Mouse (Mus musculus) liver, postnatal 0 days (tissue): ENCODE results near the gene Mfsd4b3. TPM values are rescaled to one million over a fixed set of nuclear protein-coding genes. Genes with fewer than 3 reads are reported as not detected.

Experiments used
- ATAC-seq: fragments of 200-750 bp; cut with Nextera tagmentation; 2 replicates; pipeline ENCODE4 v1.8.0; 2017; ENCODE audit warnings: mild to moderate bottlenecking, moderate library complexity
- DNase-seq: peaks from one replicate; pipeline ENCODE4 v3.0.0-alpha.2; 2016
- H3K27ac ChIP-seq: fragments of 300-500 bp; sonication (generic); 2 replicates; pipeline ENCODE4 v1.5.1; 2014; ENCODE audit warnings: antibody characterized with exemption, moderate library complexity, mild to moderate bottlenecking, low read depth
- H3K27me3 ChIP-seq: fragments of 300-500 bp; sonication (generic); 2 replicates; pipeline ENCODE4 v1.6.1; 2014; ENCODE audit warnings: low read length, control low read depth, mixed read lengths; ENCODE audit not compliant: insufficient read depth
- H3K36me3 ChIP-seq: fragments of 300-500 bp; sonication (generic); replicated peaks from 2 replicates; pipeline ENCODE4 v1.6.1; 2014; ENCODE audit warnings: mild to moderate bottlenecking, control low read depth, low read length, moderate library complexity, mixed read lengths; ENCODE audit not compliant: insufficient read depth
- H3K4me1 ChIP-seq: fragments of 300-500 bp; sonication (generic); 2 replicates; pipeline ENCODE4 v1.6.1; 2014; ENCODE audit warnings: antibody characterized with exemption, mild to moderate bottlenecking, control low read depth; ENCODE audit not compliant: insufficient read depth
- H3K4me2 ChIP-seq: fragments of 300-500 bp; sonication (generic); 2 replicates; pipeline ENCODE4 v1.6.1; 2014; ENCODE audit warnings: low read depth, mild to moderate bottlenecking, low read length, moderate library complexity, mixed read lengths
- H3K4me3 ChIP-seq: fragments of 300-500 bp; sonication (generic); 2 replicates; pipeline ENCODE4 v1.5.1; 2014; ENCODE audit warnings: low read depth, low read length
- H3K9ac ChIP-seq: fragments of 300-500 bp; sonication (generic); replicated peaks from 2 replicates; pipeline ENCODE4 v1.6.1; 2014; ENCODE audit warnings: mild to moderate bottlenecking, moderate library complexity
- H3K9me3 ChIP-seq: fragments of 300-500 bp; sonication (generic); 2 replicates; pipeline ENCODE4 v1.6.1; 2016; ENCODE audit warnings: mild to moderate bottlenecking, control low read depth, low read length, mixed read lengths
- CTCF ChIP-seq: sonication (generic); IDR thresholded peaks from 2 replicates; pipeline ENCODE4 v1.5.1; 2016; ENCODE audit warnings: antibody characterized with exemption, low read depth
- EP300 ChIP-seq: IDR thresholded peaks from 2 replicates; pipeline ENCODE4 v1.6.1; 2016; ENCODE audit warnings: antibody characterized with exemption, low read depth, mild to moderate bottlenecking
- WGBS: fragments of 180-500 bp; shearing (Covaris S2); extraction: QIAGEN DNeasy Blood & Tissue Kit; methylation state at CpG from one replicate; pipeline ENCODE4 v1.1.7; 2014; ENCODE audit not compliant: insufficient replicate concordance; 5-methylcytosine and 5-hydroxymethylcytosine counted together
- polyA plus RNA-seq: library from polyadenylated mRNA; unstranded; fragments of >200 nt; fragmentation: Nextera tagmentation; extraction: Ambion mirVana; gene quantifications from 2 replicates; pipeline ENCODE4 v1.2.1, GENCODE M21; 2015

The Mfsd4b3 gene
- polyA plus RNA-seq, 1 experiment from 2014 or later: 5.5 TPM

DNA sequence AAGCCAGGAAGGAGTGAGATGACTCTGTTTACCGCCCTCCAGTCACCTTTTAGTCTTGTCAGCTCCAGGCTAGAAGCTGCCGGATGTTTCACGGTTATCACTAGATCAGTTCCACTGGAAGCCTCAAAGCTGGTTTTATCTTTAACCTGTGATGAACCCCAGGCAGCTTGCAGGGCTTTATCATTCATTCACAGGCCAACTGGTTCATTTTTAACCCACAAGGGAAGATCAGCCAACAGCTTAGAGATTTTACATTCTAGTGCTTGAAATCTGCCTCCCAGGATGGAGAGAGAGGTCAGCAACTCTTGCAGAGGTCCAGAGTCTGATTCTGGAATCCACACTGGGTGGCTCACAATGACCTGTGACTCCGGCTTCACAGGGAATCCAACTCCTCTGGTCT lies 31.2 kb upstream of the Mfsd4b3 start:
- DNase-seq: no peak

DNA sequence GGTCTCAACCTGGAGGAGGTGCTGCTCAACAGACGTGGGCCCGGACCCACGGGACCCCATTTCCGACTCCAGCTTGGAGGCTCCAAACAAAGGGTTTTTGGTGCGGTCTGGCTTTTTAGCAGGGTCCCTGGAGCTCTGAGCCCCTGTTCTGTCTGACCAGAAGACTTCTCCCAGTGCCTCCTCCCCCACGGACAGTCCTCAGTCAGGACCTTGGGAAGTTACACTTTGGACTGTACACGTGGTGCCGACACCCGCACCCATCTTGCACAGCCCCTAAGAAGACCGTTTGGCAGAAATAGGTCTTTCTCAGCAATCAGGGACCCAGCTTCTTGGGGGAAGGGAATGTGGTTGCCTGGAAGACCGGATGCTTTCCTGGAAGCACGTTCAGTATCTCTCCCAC lies 26.5 kb upstream of the Mfsd4b3 start, which contains the start of gene Mfsd4b5:
TSS of gene Mfsd4b5 (minus strand) at position 181 of the 400 bp plus-strand sequence.
- Histone ChIP-seq H3K9ac (no peak within 1 kb of the TSS), H3K36me3 (no peaks in the 10 kb centered on the region), H3K4me3 (no peak within 1 kb of the TSS), H3K9me3 (no peaks in the 10 kb centered on the region), H3K4me2 (no peak within 1 kb of the TSS), H3K27me3 (no peaks in the 10 kb centered on the region), H3K4me1 (no peaks in the 10 kb centered on the region), H3K27ac (no peak within 1 kb of the TSS)
- no peak for TF ChIP-seq CTCF
- no peak for TF ChIP-seq EP300
- no peak for ATAC-seq
- 83% methylated on average over 12 of the region's 12 CpGs for WGBS
- DNase-seq: no peak

More for the DNA sequence above, 31.2 kb upstream of the Mfsd4b3 start:
- Histone ChIP-seq H3K27me3 (no peaks in the 10 kb centered on the region), H3K4me2 (0 out of 2 replicates have a peak overlapping the region, but pooled peaks have one; percentile 14), H3K9me3 (no peaks in the 10 kb centered on the region), H3K4me3 (no peak overlapping the region), H3K27ac (no peak overlapping the region), H3K9ac (no peak overlapping the region), H3K36me3 (no peaks in the 10 kb centered on the region), H3K4me1 (no peaks in the 10 kb centered on the region)
- TF ChIP-seq EP300: peak; percentile 81
- no peak for TF ChIP-seq CTCF
- no peak for ATAC-seq
- WGBS: 19% methylated on average over 4 of the region's 4 CpGs

DNA sequence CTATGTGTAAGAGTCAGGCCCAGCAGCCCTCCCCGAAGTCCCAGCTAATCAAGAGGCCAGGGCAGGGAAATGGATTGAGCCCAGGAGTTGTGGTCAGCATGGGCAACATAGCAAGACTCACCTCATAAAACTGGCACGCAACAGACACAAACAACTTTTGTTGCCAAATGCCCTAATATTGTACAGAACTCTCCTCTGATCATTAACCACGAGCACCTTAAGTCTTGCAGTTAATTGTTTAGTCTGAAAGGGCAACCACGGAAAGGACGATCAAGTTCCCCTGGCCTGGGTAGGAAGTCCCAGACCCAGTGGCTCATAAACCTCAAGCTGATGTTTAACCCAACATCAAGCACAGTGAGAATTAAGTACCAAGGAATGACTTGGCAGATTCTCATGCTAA lies 22.7 kb upstream of the Mfsd4b3 start:
- TF ChIP-seq EP300: no peak
- no peak for TF ChIP-seq CTCF
- H3K9me3 ChIP-seq: peaks cover 7% of the 10 kb centered on the region; the same call in 1 of the 2 replicates
- no peaks in the 10 kb centered on the region for H3K4me1 ChIP-seq
- H3K4me2 ChIP-seq: no peak overlapping the region
- WGBS: 49% methylated on average over 5 of the region's 5 CpGs
- DNase-seq (no peak), ATAC-seq (no peak)
- H3K9ac ChIP-seq: no peak overlapping the region
- H3K27ac ChIP-seq: no peak overlapping the region
- H3K27me3 ChIP-seq: no peaks in the 10 kb centered on the region
- H3K36me3 ChIP-seq: no peaks in the 10 kb centered on the region
- no peak overlapping the region for H3K4me3 ChIP-seq

DNA sequence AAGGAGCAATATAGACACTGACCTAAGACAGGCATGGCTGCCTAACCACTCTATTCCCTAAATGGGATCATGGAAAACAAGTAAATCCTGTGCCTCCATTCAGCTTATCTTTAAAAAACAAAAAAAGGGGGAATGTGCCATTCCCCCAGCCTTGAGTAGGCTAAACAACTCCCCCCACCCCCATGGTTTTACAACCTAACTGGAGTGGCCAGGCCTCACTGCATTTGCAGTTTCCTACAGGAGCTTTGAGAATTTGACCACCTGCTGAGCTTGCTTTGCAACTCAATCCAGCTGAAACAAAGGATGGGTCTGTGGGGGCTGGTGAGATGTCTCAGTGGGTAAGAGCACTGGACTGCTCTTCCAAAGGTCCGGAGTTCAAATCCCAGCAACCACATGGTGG lies 18.3 kb upstream of the Mfsd4b3 start:
- Histone ChIP-seq H3K27ac (no peak overlapping the region), H3K9ac (no peak overlapping the region), H3K4me3 (no peak overlapping the region), H3K4me1 (no peaks in the 10 kb centered on the region), H3K27me3 (no peaks in the 10 kb centered on the region), H3K36me3 (no peaks in the 10 kb centered on the region), H3K4me2 (no peak overlapping the region), H3K9me3 (peaks cover 7% of the 10 kb centered on the region; the same call in 1 of the 2 replicates)
- 82% methylated on average over 1 of the region's 1 CpGs for WGBS
- TF ChIP-seq EP300 (no peak), CTCF (no peak)
- ATAC-seq: no peak
- DNase-seq: no peak

DNA sequence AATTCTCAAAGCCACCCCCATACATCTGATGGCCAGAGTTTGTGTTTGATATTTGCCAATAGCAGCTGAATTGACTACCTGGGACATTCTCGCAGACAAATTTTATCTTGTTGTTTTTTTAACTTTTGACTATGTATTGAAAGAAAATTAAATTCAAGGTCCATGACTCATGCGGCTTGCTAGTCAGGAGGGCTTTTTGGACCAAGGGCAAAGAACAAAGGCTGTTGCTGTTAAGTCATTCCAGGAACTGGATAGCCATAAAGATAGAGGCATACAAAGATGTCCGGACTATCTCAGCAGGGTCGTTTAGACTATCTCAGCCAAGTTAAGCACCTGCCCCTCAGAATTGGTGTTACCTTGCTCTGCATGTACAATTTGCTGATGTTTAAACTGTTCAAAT lies 17.4 kb upstream of the Mfsd4b3 start:
- H3K27me3 ChIP-seq: no peaks in the 10 kb centered on the region
- no peak for TF ChIP-seq EP300
- no peak for TF ChIP-seq CTCF
- no peak overlapping the region for H3K9ac ChIP-seq
- H3K36me3 ChIP-seq: no peaks in the 10 kb centered on the region
- DNase-seq (no peak), ATAC-seq (no peak)
- no peak overlapping the region for H3K4me3 ChIP-seq
- no peak overlapping the region for H3K4me2 ChIP-seq
- no peaks in the 10 kb centered on the region for H3K4me1 ChIP-seq
- 83% methylated on average over 4 of the region's 4 CpGs for WGBS
- no peak overlapping the region for H3K27ac ChIP-seq
- H3K9me3 ChIP-seq: peaks cover 7% of the 10 kb centered on the region; the same call in 1 of the 2 replicates

DNA sequence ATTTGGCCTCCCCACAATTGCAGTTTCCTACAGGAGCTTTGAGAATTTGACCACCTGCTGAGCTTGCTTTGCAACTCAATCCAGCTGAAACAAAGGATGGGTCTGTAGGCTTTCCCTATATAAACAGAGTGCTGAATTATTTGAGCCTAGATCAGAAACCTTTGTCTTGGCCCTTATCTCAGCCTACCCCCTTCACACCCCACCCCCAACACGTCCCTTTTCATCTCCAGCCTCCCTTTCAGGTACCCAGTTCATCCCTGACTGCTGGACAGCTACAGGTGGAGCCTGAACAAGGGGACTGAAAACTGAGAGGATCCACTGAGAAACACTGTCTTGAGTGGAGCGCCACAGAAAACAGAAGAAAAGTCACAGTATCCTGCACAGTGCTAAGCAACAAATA lies 15.8 kb upstream of the Mfsd4b3 start:
- Histone ChIP-seq H3K9me3 (peaks cover 7% of the 10 kb centered on the region; the same call in 1 of the 2 replicates), H3K27me3 (no peaks in the 10 kb centered on the region), H3K4me1 (no peaks in the 10 kb centered on the region), H3K4me3 (no peak overlapping the region), H3K27ac (no peak overlapping the region), H3K9ac (no peak overlapping the region), H3K36me3 (no peaks in the 10 kb centered on the region), H3K4me2 (no peak overlapping the region)
- WGBS: 60% methylated on average over 2 of the region's 2 CpGs
- no peak for ATAC-seq
- no peak for TF ChIP-seq EP300
- no peak for TF ChIP-seq CTCF
- no peak for DNase-seq

DNA sequence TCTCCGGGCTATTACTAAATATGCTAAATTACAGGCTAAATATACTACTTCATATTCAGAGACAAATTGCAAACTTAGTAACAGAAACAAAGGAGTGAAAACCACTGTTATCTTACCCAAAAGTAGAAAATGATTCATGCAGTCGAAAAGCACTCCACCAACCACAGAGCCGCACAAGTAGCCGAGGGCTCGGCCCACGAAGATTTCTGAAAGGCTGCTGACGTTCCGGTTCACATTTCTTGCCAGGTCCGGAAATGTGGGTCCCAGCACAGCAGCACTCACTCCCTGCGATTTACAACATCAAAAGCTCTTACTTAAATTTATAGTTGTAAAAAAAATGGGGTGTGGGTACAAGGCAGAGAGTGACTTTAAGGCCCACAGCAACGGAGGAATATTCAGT lies 15.0 kb upstream of the Mfsd4b3 start:
- H3K9ac ChIP-seq: no peak overlapping the region
- H3K27ac ChIP-seq: no peak overlapping the region
- DNase-seq (no peak), ATAC-seq (no peak)
- WGBS: 66% methylated on average over 11 of the region's 11 CpGs
- H3K27me3 ChIP-seq: no peaks in the 10 kb centered on the region
- no peak for TF ChIP-seq CTCF
- TF ChIP-seq EP300: no peak
- H3K4me2 ChIP-seq: no peak overlapping the region
- H3K36me3 ChIP-seq: no peaks in the 10 kb centered on the region
- H3K4me3 ChIP-seq: no peak overlapping the region
- peaks cover 7% of the 10 kb centered on the region; the same call in 1 of the 2 replicates for H3K9me3 ChIP-seq
- no peaks in the 10 kb centered on the region for H3K4me1 ChIP-seq
